Mouse (Mus musculus): ENCODE measurements around the gene Kmt5c. TPM values are rescaled to one million over a fixed set of nuclear protein-coding genes. Genes with fewer than 3 reads are reported as not detected.
A peak's percentile ranks its signal among the peaks of the same experiment; 100 is the strongest.

Gene Kmt5c
- polyA plus RNA-seq, 1 experiment from 2014 or later = 57.1 TPM

GRCm38 (mm10) chr7:4741672-4742481, 2.0 kb downstream of the Kmt5c start:
- no peak for ATAC-seq
- peaks cover 21% of the 10 kb centered on the region for H3K4me1 ChIP-seq (ENCODE audit: control insufficient read depth, insufficient read depth, low read length)
- no peaks in the 10 kb centered on the region for H3K9me3 ChIP-seq (replicated peaks; ENCODE audit: control insufficient read depth, low read length)
- H3K4me3 ChIP-seq (ENCODE audit: low read depth, low read length) = peak overlapping the region; percentile 67
- peak overlapping the region; percentile 68 for H3K4me2 ChIP-seq (ENCODE audit: low read length)
- peaks cover 24% of the 10 kb centered on the region for H3K36me3 ChIP-seq (ENCODE audit: control insufficient read depth, insufficient read depth, low read length)
- H3K9ac ChIP-seq (ENCODE audit: low read length) = no peak overlapping the region
- H3K27me3 ChIP-seq (replicated peaks; ENCODE audit: control insufficient read depth, insufficient read depth, low read length) = no peaks in the 10 kb centered on the region
- DNase-seq (ENCODE audit: low spot score) = no peak
- H3K27ac ChIP-seq (ENCODE audit: low read depth, low read length) = no peak overlapping the region
- WGBS = 80% methylated on average over 21 of the region's 21 CpGs

DNA sequence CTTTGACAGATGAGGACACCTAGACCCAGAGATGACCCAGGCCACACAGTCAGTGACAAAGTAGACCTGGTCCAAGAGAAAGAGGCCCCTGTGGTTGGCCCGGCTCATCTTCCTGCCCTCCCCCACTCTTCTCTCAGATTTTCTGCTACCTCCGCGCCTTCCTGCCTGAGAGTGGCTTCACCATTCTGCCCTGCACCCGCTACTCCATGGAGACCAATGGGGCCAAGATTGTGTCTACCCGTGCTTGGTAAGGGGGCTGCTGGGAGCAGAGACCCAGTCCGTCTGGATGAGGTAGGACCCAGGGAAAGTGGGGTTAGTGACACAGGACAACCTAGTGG, 2.5 kb downstream of the Kmt5c start:
- H3K27ac ChIP-seq (ENCODE audit: low read depth, low read length) = no peak overlapping the region
- H3K9ac ChIP-seq (ENCODE audit: low read length) = no peak overlapping the region
- no peaks in the 10 kb centered on the region for H3K9me3 ChIP-seq (replicated peaks; ENCODE audit: control insufficient read depth, low read length)
- no peaks in the 10 kb centered on the region for H3K27me3 ChIP-seq (replicated peaks; ENCODE audit: control insufficient read depth, insufficient read depth, low read length)
- WGBS = 84% methylated on average over 6 of the region's 6 CpGs
- ATAC-seq (no peak), DNase-seq (ENCODE audit: low spot score) (no peak)
- peaks cover 28% of the 10 kb centered on the region for H3K36me3 ChIP-seq (ENCODE audit: control insufficient read depth, insufficient read depth, low read length)
- H3K4me2 ChIP-seq (ENCODE audit: low read length) = no peak overlapping the region
- H3K4me1 ChIP-seq (ENCODE audit: control insufficient read depth, insufficient read depth, low read length) = peaks cover 21% of the 10 kb centered on the region
- no peak overlapping the region for H3K4me3 ChIP-seq (ENCODE audit: low read depth, low read length)

DNA sequence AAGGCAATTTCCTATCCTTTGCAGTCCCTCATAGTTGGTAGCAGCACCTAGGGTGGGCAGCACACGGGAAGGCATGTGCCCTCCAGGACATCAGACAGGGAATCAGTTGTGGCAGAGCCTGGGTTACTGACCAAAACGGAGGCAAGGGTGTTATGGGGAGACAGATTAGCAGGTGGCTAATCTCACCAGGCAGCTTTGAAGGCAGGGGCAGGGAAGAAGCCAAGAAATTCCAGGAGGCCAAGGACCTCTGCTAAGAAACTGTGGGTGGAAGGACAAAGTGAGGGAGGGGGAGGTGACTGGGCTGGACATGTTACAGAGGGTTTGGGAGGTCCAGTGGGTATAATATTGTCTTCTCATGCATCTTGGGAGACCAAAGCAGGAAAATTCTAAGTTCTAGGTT, 3.4 kb downstream of the Kmt5c start:
- Histone ChIP-seq H3K36me3 (ENCODE audit: control insufficient read depth, insufficient read depth, low read length) (peaks cover 28% of the 10 kb centered on the region), H3K9ac (ENCODE audit: low read length) (no peak overlapping the region), H3K4me3 (ENCODE audit: low read depth, low read length) (no peak overlapping the region), H3K4me2 (ENCODE audit: low read length) (no peak overlapping the region), H3K27me3 (replicated peaks; ENCODE audit: control insufficient read depth, insufficient read depth, low read length) (no peaks in the 10 kb centered on the region), H3K4me1 (ENCODE audit: control insufficient read depth, insufficient read depth, low read length) (peaks cover 21% of the 10 kb centered on the region), H3K9me3 (replicated peaks; ENCODE audit: control insufficient read depth, low read length) (no peaks in the 10 kb centered on the region), H3K27ac (ENCODE audit: low read depth, low read length) (no peak overlapping the region)
- WGBS = 71% methylated on average over 2 of the region's 2 CpGs
- ATAC-seq (no peak), DNase-seq (ENCODE audit: low spot score) (no peak)

DNA sequence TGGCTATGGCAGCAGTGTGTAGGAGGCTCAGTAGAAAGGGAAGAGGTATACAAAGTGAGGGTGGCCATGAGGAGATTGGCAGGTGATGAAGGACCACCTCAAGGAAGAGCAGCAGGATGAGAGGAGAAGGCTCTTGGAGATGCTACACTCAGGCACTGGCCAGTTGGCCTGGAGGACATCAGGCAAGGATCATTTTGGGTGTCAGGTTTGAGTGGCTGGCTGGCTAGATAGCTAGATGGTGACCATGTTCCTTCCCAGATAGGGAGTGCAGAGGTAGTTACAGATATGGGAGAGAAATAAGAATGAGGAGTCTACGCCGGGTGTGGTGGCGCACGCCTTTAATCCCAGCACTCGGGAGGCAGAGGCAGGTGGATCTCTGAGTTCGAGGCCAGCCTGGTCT, 5.0 kb downstream of the Kmt5c start:
- Histone ChIP-seq H3K9me3 (replicated peaks; ENCODE audit: control insufficient read depth, low read length) (no peaks in the 10 kb centered on the region), H3K27me3 (replicated peaks; ENCODE audit: control insufficient read depth, insufficient read depth, low read length) (no peaks in the 10 kb centered on the region), H3K4me2 (ENCODE audit: low read length) (no peak overlapping the region), H3K4me3 (ENCODE audit: low read depth, low read length) (no peak overlapping the region), H3K9ac (ENCODE audit: low read length) (no peak overlapping the region), H3K27ac (ENCODE audit: low read depth, low read length) (no peak overlapping the region), H3K36me3 (ENCODE audit: control insufficient read depth, insufficient read depth, low read length) (peaks cover 28% of the 10 kb centered on the region), H3K4me1 (ENCODE audit: control insufficient read depth, insufficient read depth, low read length) (peaks cover 13% of the 10 kb centered on the region)
- no peak for ATAC-seq
- 88% methylated on average over 6 of the region's 6 CpGs for WGBS
- no peak for DNase-seq (ENCODE audit: low spot score)

DNA sequence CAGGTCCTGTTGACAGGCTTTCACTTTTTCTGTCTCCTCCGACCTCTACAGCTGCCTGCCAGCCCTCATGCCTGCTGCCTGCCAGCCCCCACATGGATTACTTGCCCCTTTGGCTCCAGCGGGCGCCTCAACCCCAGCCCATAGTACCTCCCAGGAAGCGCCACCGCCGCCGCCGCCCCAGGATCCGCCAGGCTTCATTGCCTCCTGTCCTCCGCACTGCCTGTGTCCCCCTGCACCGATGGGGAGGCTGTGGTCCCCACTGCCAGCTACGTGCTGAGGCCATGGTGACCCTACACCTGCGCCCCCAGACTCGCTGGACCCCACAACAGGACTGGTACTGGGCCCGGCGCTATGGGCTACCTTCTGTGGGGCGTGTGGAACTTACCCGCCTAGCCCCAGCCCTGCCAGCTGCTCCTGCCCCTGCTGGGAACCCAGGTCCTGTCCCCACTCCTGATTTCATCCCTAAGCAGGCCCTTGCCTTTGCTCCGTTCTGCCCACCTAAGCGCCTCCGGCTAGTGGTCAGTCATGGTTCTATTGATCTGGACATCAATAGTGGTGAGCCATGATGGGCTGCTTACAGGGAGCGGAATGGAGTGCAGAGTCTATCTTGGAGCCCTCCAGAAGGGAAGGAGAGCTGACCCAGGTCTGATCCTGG, 6.5 kb downstream of the Kmt5c start:
- Histone ChIP-seq H3K4me2 (ENCODE audit: low read length) (no peak overlapping the region), H3K27me3 (replicated peaks; ENCODE audit: control insufficient read depth, insufficient read depth, low read length) (no peaks in the 10 kb centered on the region), H3K9me3 (replicated peaks; ENCODE audit: control insufficient read depth, low read length) (no peaks in the 10 kb centered on the region), H3K27ac (ENCODE audit: low read depth, low read length) (no peak overlapping the region), H3K9ac (ENCODE audit: low read length) (no peak overlapping the region), H3K4me1 (ENCODE audit: control insufficient read depth, insufficient read depth, low read length) (peaks cover 6% of the 10 kb centered on the region; the same call in 1 of the 2 replicates), H3K4me3 (ENCODE audit: low read depth, low read length) (no peak overlapping the region), H3K36me3 (ENCODE audit: control insufficient read depth, insufficient read depth, low read length) (peaks cover 28% of the 10 kb centered on the region)
- DNase-seq (ENCODE audit: low spot score) (no peak), ATAC-seq (no peak)
- 87% methylated on average over 22 of the region's 22 CpGs for WGBS

- DNase-seq (ENCODE audit: low spot score) (no peak), ATAC-seq (no peak)
- H3K4me1 ChIP-seq (ENCODE audit: control insufficient read depth, insufficient read depth, low read length) = peaks cover 9% of the 10 kb centered on the region
- H3K27ac ChIP-seq (ENCODE audit: low read depth, low read length) = no peak overlapping the region
- no peak overlapping the region for H3K4me3 ChIP-seq (ENCODE audit: low read depth, low read length)
- H3K36me3 ChIP-seq (ENCODE audit: control insufficient read depth, insufficient read depth, low read length) = peaks cover 28% of the 10 kb centered on the region
- H3K9ac ChIP-seq (ENCODE audit: low read length) = no peak overlapping the region
- H3K4me2 ChIP-seq (ENCODE audit: low read length) = no peak overlapping the region
- H3K9me3 ChIP-seq (replicated peaks; ENCODE audit: control insufficient read depth, low read length) = no peaks in the 10 kb centered on the region
- 77% methylated on average over 9 of the region's 9 CpGs for WGBS
- no peaks in the 10 kb centered on the region for H3K27me3 ChIP-seq (replicated peaks; ENCODE audit: control insufficient read depth, insufficient read depth, low read length)
These were observed 7.4 kb downstream of the Kmt5c start for GRCm38 (mm10) chr7:4747156-4747899.

- Histone ChIP-seq H3K9ac (ENCODE audit: low read length) (no peak overlapping the region), H3K27me3 (replicated peaks; ENCODE audit: control insufficient read depth, insufficient read depth, low read length) (no peaks in the 10 kb centered on the region), H3K4me3 (ENCODE audit: low read depth, low read length) (no peak overlapping the region), H3K27ac (ENCODE audit: low read depth, low read length) (no peak overlapping the region), H3K4me1 (ENCODE audit: control insufficient read depth, insufficient read depth, low read length) (peaks cover 11% of the 10 kb centered on the region), H3K4me2 (ENCODE audit: low read length) (no peak overlapping the region), H3K9me3 (replicated peaks; ENCODE audit: control insufficient read depth, low read length) (no peaks in the 10 kb centered on the region), H3K36me3 (ENCODE audit: control insufficient read depth, insufficient read depth, low read length) (peaks cover 28% of the 10 kb centered on the region)
- WGBS = 83% methylated on average over 4 of the region's 4 CpGs
- DNase-seq (ENCODE audit: low spot score) (no peak), ATAC-seq (no peak)
These were observed 8.4 kb downstream of the Kmt5c start for GRCm38 (mm10) chr7:4748321-4748720.

GRCm38 (mm10) chr7:4749169-4749568, 9.3 kb downstream of the Kmt5c start:
- peaks cover 11% of the 10 kb centered on the region for H3K4me1 ChIP-seq (ENCODE audit: control insufficient read depth, insufficient read depth, low read length)
- no peak for ATAC-seq

More at GRCm38 (mm10) chr7:4749169-4749568, 9.3 kb downstream of the Kmt5c start:
- H3K9me3 ChIP-seq (replicated peaks; ENCODE audit: control insufficient read depth, low read length) = no peaks in the 10 kb centered on the region
- no peak for DNase-seq (ENCODE audit: low spot score)
- no peak overlapping the region for H3K4me3 ChIP-seq (ENCODE audit: low read depth, low read length)
- H3K4me2 ChIP-seq (ENCODE audit: low read length) = no peak overlapping the region
- H3K27ac ChIP-seq (ENCODE audit: low read depth, low read length) = no peak overlapping the region
- H3K9ac ChIP-seq (ENCODE audit: low read length) = no peak overlapping the region
- H3K36me3 ChIP-seq (ENCODE audit: control insufficient read depth, insufficient read depth, low read length) = peaks cover 28% of the 10 kb centered on the region
- WGBS = 81% methylated on average over 2 of the region's 2 CpGs
- H3K27me3 ChIP-seq (replicated peaks; ENCODE audit: control insufficient read depth, insufficient read depth, low read length) = no peaks in the 10 kb centered on the region
